Mouse (Mus musculus): ENCODE measurements around the gene Slc12a5. TPM values are rescaled to one million over a fixed set of nuclear protein-coding genes. Genes with fewer than 3 reads are reported as not detected.

The Slc12a5 gene
- polyA plus RNA-seq, 1 experiment = 1.9 TPM

GRCm38 (mm10) chr2:164916820-164917219 lies 43.8 kb upstream of the Slc12a5 start:
- no peak overlapping the region for H3K9ac ChIP-seq (ENCODE audit: low read depth, poor library complexity, severe bottlenecking)
- H3K36me3 ChIP-seq (ENCODE audit: control insufficient read depth, insufficient read depth, low read length, poor library complexity, severe bottlenecking) = no peaks in the 10 kb centered on the region
- no peaks in the 10 kb centered on the region for H3K27me3 ChIP-seq (ENCODE audit: control insufficient read depth, insufficient read depth, low read length, poor library complexity, severe bottlenecking)
- no peak for TF ChIP-seq EP300 (IDR thresholded peaks at IDR 0.05; ENCODE audit: insufficient read depth, low read depth, low read length)
- TF ChIP-seq CTCF (IDR thresholded peaks at IDR 0.05; ENCODE audit: low read depth, low read length) = no peak
- no peak for TF ChIP-seq POLR2A (IDR thresholded peaks at IDR 0.05; ENCODE audit: insufficient read depth, low read length)
- H3K4me1 ChIP-seq (ENCODE audit: control insufficient read depth, insufficient read depth, low read length) = peaks cover 6% of the 10 kb centered on the region
- no peaks in the 10 kb centered on the region for H3K9me3 ChIP-seq (replicated peaks; ENCODE audit: control insufficient read depth, insufficient read depth, low read length, poor library complexity, severe bottlenecking)
- no peak overlapping the region for H3K27ac ChIP-seq (ENCODE audit: insufficient read depth, low read length)
- H3K4me3 ChIP-seq (ENCODE audit: low read depth, low read length) = no peak overlapping the region

GRCm38 (mm10) chr2:164917371-164917770 lies 43.2 kb upstream of the Slc12a5 start:
- H3K27ac ChIP-seq (ENCODE audit: insufficient read depth, low read length) = peak overlapping the region; percentile 28; the same call in 1 of the 2 replicates
- no peak for TF ChIP-seq POLR2A (IDR thresholded peaks at IDR 0.05; ENCODE audit: insufficient read depth, low read length)
- TF ChIP-seq CTCF (IDR thresholded peaks at IDR 0.05; ENCODE audit: low read depth, low read length) = no peak
- TF ChIP-seq EP300 (IDR thresholded peaks at IDR 0.05; ENCODE audit: insufficient read depth, low read depth, low read length) = no peak
- H3K36me3 ChIP-seq (ENCODE audit: control insufficient read depth, insufficient read depth, low read length, poor library complexity, severe bottlenecking) = no peaks in the 10 kb centered on the region
- peaks cover 6% of the 10 kb centered on the region for H3K4me1 ChIP-seq (ENCODE audit: control insufficient read depth, insufficient read depth, low read length)
- H3K27me3 ChIP-seq (ENCODE audit: control insufficient read depth, insufficient read depth, low read length, poor library complexity, severe bottlenecking) = no peaks in the 10 kb centered on the region
- no peaks in the 10 kb centered on the region for H3K9me3 ChIP-seq (replicated peaks; ENCODE audit: control insufficient read depth, insufficient read depth, low read length, poor library complexity, severe bottlenecking)
- H3K4me3 ChIP-seq (ENCODE audit: low read depth, low read length) = no peak overlapping the region
- H3K9ac ChIP-seq (ENCODE audit: low read depth, poor library complexity, severe bottlenecking) = no peak overlapping the region

GRCm38 (mm10) chr2:164918325-164918724 lies 42.3 kb upstream of the Slc12a5 start:
- Histone ChIP-seq H3K27me3 (ENCODE audit: control insufficient read depth, insufficient read depth, low read length, poor library complexity, severe bottlenecking) (no peaks in the 10 kb centered on the region), H3K9me3 (replicated peaks; ENCODE audit: control insufficient read depth, insufficient read depth, low read length, poor library complexity, severe bottlenecking) (no peaks in the 10 kb centered on the region), H3K9ac (ENCODE audit: low read depth, poor library complexity, severe bottlenecking) (no peak overlapping the region), H3K27ac (ENCODE audit: insufficient read depth, low read length) (0 out of 2 replicates have a peak overlapping the region, but pooled peaks have one; percentile 28), H3K4me3 (ENCODE audit: low read depth, low read length) (no peak overlapping the region), H3K4me1 (ENCODE audit: control insufficient read depth, insufficient read depth, low read length) (peaks cover 6% of the 10 kb centered on the region), H3K36me3 (ENCODE audit: control insufficient read depth, insufficient read depth, low read length, poor library complexity, severe bottlenecking) (no peaks in the 10 kb centered on the region)
- TF ChIP-seq POLR2A (IDR thresholded peaks at IDR 0.05; ENCODE audit: insufficient read depth, low read length) (no peak), CTCF (IDR thresholded peaks at IDR 0.05; ENCODE audit: low read depth, low read length) (peak; percentile 84)

- Histone ChIP-seq H3K27ac (ENCODE audit: insufficient read depth, low read length) (no peak overlapping the region), H3K36me3 (ENCODE audit: control insufficient read depth, insufficient read depth, low read length, poor library complexity, severe bottlenecking) (no peaks in the 10 kb centered on the region), H3K4me3 (ENCODE audit: low read depth, low read length) (no peak overlapping the region), H3K9ac (ENCODE audit: low read depth, poor library complexity, severe bottlenecking) (no peak overlapping the region), H3K4me1 (ENCODE audit: control insufficient read depth, insufficient read depth, low read length) (peaks cover 6% of the 10 kb centered on the region), H3K27me3 (ENCODE audit: control insufficient read depth, insufficient read depth, low read length, poor library complexity, severe bottlenecking) (no peaks in the 10 kb centered on the region), H3K9me3 (replicated peaks; ENCODE audit: control insufficient read depth, insufficient read depth, low read length, poor library complexity, severe bottlenecking) (no peaks in the 10 kb centered on the region)
- TF ChIP-seq POLR2A (IDR thresholded peaks at IDR 0.05; ENCODE audit: insufficient read depth, low read length) (no peak), EP300 (IDR thresholded peaks at IDR 0.05; ENCODE audit: insufficient read depth, low read depth, low read length) (no peak), CTCF (IDR thresholded peaks at IDR 0.05; ENCODE audit: low read depth, low read length) (no peak)
Measured at GRCm38 (mm10) chr2:164921984-164922383, 38.6 kb upstream of the Slc12a5 start.

GRCm38 (mm10) chr2:164923291-164923690 lies 37.3 kb upstream of the Slc12a5 start:
- H3K4me3 ChIP-seq (ENCODE audit: low read depth, low read length) = no peak overlapping the region
- no peaks in the 10 kb centered on the region for H3K36me3 ChIP-seq (ENCODE audit: control insufficient read depth, insufficient read depth, low read length, poor library complexity, severe bottlenecking)
- H3K9ac ChIP-seq (ENCODE audit: low read depth, poor library complexity, severe bottlenecking) = no peak overlapping the region
- H3K4me1 ChIP-seq (ENCODE audit: control insufficient read depth, insufficient read depth, low read length) = no peaks in the 10 kb centered on the region
- no peak for TF ChIP-seq EP300 (IDR thresholded peaks at IDR 0.05; ENCODE audit: insufficient read depth, low read depth, low read length)
- no peaks in the 10 kb centered on the region for H3K27me3 ChIP-seq (ENCODE audit: control insufficient read depth, insufficient read depth, low read length, poor library complexity, severe bottlenecking)
- H3K9me3 ChIP-seq (replicated peaks; ENCODE audit: control insufficient read depth, insufficient read depth, low read length, poor library complexity, severe bottlenecking) = no peaks in the 10 kb centered on the region
- no peak overlapping the region for H3K27ac ChIP-seq (ENCODE audit: insufficient read depth, low read length)

- Histone ChIP-seq H3K27ac (ENCODE audit: insufficient read depth, low read length) (no peak overlapping the region), H3K9me3 (replicated peaks; ENCODE audit: control insufficient read depth, insufficient read depth, low read length, poor library complexity, severe bottlenecking) (no peaks in the 10 kb centered on the region), H3K9ac (ENCODE audit: low read depth, poor library complexity, severe bottlenecking) (no peak overlapping the region), H3K4me3 (ENCODE audit: low read depth, low read length) (no peak overlapping the region), H3K36me3 (ENCODE audit: control insufficient read depth, insufficient read depth, low read length, poor library complexity, severe bottlenecking) (no peaks in the 10 kb centered on the region), H3K4me1 (ENCODE audit: control insufficient read depth, insufficient read depth, low read length) (no peaks in the 10 kb centered on the region), H3K27me3 (ENCODE audit: control insufficient read depth, insufficient read depth, low read length, poor library complexity, severe bottlenecking) (no peaks in the 10 kb centered on the region)
- TF ChIP-seq POLR2A (IDR thresholded peaks at IDR 0.05; ENCODE audit: insufficient read depth, low read length) (no peak), CTCF (IDR thresholded peaks at IDR 0.05; ENCODE audit: low read depth, low read length) (peak; percentile 92), EP300 (IDR thresholded peaks at IDR 0.05; ENCODE audit: insufficient read depth, low read depth, low read length) (no peak)
Measured at GRCm38 (mm10) chr2:164924100-164924857, 36.3 kb upstream of the Slc12a5 start.
